Mouse (Mus musculus) lung, adult 2 months (tissue): Measurements from ENCODE around the gene Gm14399. TPM values are rescaled to one million over a fixed set of nuclear protein-coding genes. Genes with fewer than 3 reads are reported as not detected.
"Not testable (repeated sequence)": the region's sequence is repeated elsewhere in the genome, so short reads cannot be mapped to it uniquely, and the experiment has no call there.

Source experiments
- DNase-seq: peaks from one replicate; pipeline ENCODE4 v3.0.0; 2022
- H3K4me1 ChIP-seq: fragments of 200-500 bp; 2 replicates; pipeline ENCODE4 v1.6.1; 2011; ENCODE audit warnings: low read length; ENCODE audit not compliant: control insufficient read depth, insufficient read depth
- H3K4me3 ChIP-seq: fragments of 200-500 bp; replicated peaks from 2 replicates; pipeline ENCODE3; 2011; ENCODE audit warnings: low read depth, mild to moderate bottlenecking, control low read depth, low read length; ENCODE audit errors: extremely low read depth
- CTCF ChIP-seq: fragments of 200-500 bp; IDR thresholded peaks from 2 replicates; pipeline ENCODE4 v1.5.1; 2011; ENCODE audit warnings: mild to moderate bottlenecking, low read length, control low read depth; ENCODE audit not compliant: insufficient read depth
- POLR2A ChIP-seq: fragments of 200-500 bp; IDR thresholded peaks from 2 replicates; pipeline ENCODE4 v1.6.1; 2011; ENCODE audit warnings: low read depth, mild to moderate bottlenecking, control low read depth, low read length, borderline replicate concordance; ENCODE audit errors: extremely low read depth
- WGBS: fragments of 180-500 bp; shearing (Covaris S2); methylation state at CpG from one replicate; pipeline ENCODE4 v1.1.7; 2018; 5-methylcytosine and 5-hydroxymethylcytosine counted together
- polyA plus RNA-seq: library from polyadenylated mRNA; depleted of rRNA; stranded (reverse); fragments of >200 nt; gene quantifications from 2 replicates; pipeline ENCODE4 v1.2.3, GENCODE M21; 2012; rRNA removed

Gene Gm14399
- polyA plus RNA-seq, result 0.66 and 1.1 TPM in 2 replicates

- H3K4me3 ChIP-seq, result peak within 1 kb of the TSS; percentile 56
- H3K4me1 ChIP-seq, DNase-seq: not testable (repeated sequence)
- WGBS, result 5% methylated on average over 1 of the region's 2 CpGs
These were observed at the start of gene Gm14399 for GRCm38 (mm10) chr2:175141993-175142295. Gene Gm14399, minus strand, starts transcription at chr2:175142012.

DNA sequence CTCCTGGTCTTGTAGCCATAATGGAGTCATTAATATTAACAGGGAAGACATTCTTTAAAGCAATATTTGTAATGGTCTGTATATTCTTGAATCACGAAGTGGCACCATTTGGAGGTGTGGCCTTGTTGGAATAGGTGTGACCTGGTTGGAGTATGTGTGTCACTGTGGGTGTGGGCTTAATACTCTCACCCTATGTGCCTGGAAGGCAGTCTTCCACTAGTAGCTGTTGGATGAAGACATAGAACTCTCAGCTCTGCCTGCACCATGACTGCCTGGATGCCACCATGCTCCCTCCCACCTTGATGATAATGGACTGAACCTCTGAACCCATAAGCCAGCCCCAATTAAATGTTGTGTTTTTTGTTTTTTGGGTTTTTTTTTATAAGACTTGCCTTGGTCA, 37.2 kb upstream of the Gm14399 start:
- not testable (repeated sequence) for DNase-seq
- WGBS, result 56% methylated on average over 1 of the region's 1 CpGs

GRCm38 (mm10) chr2:175176312-175176711, 34.5 kb upstream of the Gm14399 start:
- 80% methylated on average over 6 of the region's 6 CpGs for WGBS
- H3K4me1 ChIP-seq, result no peaks in the 10 kb centered on the region
- no peak for DNase-seq

More for the DNA sequence above, 37.2 kb upstream of the Gm14399 start:
- not testable (repeated sequence) for H3K4me3 ChIP-seq, H3K4me1 ChIP-seq

GRCm38 (mm10) chr2:175175401-175176180, 33.8 kb upstream of the Gm14399 start, which contains the start of gene Gm14443:
Gene Gm14443, minus strand, starts transcription at chr2:175175871.
- not testable (repeated sequence) for DNase-seq, H3K4me1 ChIP-seq, H3K4me3 ChIP-seq
- 71% methylated on average over 12 of the region's 12 CpGs for WGBS

More at GRCm38 (mm10) chr2:175176312-175176711, 34.5 kb upstream of the Gm14399 start:
- no peak overlapping the region for H3K4me3 ChIP-seq
- TF ChIP-seq POLR2A, result no peak

GRCm38 (mm10) chr2:175174058-175174457, 32.2 kb upstream of the Gm14399 start:
- WGBS, result 84% methylated on average over 2 of the region's 2 CpGs
- not testable (repeated sequence) for DNase-seq, H3K4me1 ChIP-seq, H3K4me3 ChIP-seq

GRCm38 (mm10) chr2:175172906-175173595, 31.2 kb upstream of the Gm14399 start:
- WGBS, result 87% methylated on average over 3 of the region's 3 CpGs
- DNase-seq, H3K4me1 ChIP-seq, H3K4me3 ChIP-seq: not testable (repeated sequence)

DNA sequence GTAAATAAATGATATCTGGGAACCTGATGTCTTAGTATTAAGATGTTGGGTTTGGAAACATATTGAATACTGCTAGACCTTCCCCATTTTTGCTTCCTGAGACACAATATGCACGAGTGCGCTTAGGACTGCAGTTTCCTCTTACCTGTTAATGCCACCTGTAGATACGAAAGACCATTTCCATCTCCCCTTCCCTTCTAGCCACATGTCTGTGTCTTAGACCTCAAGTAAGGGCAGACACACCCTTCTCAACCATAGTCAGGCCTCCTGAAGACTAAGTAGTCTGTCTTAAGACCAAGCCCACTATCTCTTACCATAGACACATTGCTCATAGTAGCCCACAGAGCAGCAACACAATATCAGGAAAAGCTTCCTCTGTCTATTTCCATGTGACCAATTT, 30.3 kb upstream of the Gm14399 start:
- DNase-seq, result no peak
- Histone ChIP-seq H3K4me1 (no peaks in the 10 kb centered on the region), H3K4me3 (no peak overlapping the region)
- WGBS, result 87% methylated on average over 3 of the region's 3 CpGs
- TF ChIP-seq POLR2A, result no peak

- DNase-seq, H3K4me1 ChIP-seq, H3K4me3 ChIP-seq: not testable (repeated sequence)
- WGBS, result 76% methylated on average over 2 of the region's 2 CpGs
These were observed 25.1 kb upstream of the Gm14399 start for GRCm38 (mm10) chr2:175166870-175167269.

GRCm38 (mm10) chr2:175165110-175165509, 23.3 kb upstream of the Gm14399 start:
- not testable (repeated sequence) for H3K4me1 ChIP-seq, H3K4me3 ChIP-seq, DNase-seq
- WGBS, result 93% methylated on average over 12 of the region's 12 CpGs

GRCm38 (mm10) chr2:175161438-175161837, 19.6 kb upstream of the Gm14399 start:
- H3K4me3 ChIP-seq, result not testable (repeated sequence)
- 87% methylated on average over 4 of the region's 4 CpGs for WGBS

GRCm38 (mm10) chr2:175158642-175159041, 16.8 kb upstream of the Gm14399 start:
- Histone ChIP-seq H3K4me1 (no peaks in the 10 kb centered on the region), H3K4me3 (no peak overlapping the region)
- TF ChIP-seq POLR2A (no peak), CTCF (no peak)
- no peak for DNase-seq
- WGBS, result 84% methylated on average over 3 of the region's 3 CpGs

More at GRCm38 (mm10) chr2:175161438-175161837, 19.6 kb upstream of the Gm14399 start:
- H3K4me1 ChIP-seq, DNase-seq: not testable (repeated sequence)
